Mouse (Mus musculus): ENCODE data around the gene Theg. TPM values are rescaled to one million over a fixed set of nuclear protein-coding genes. Genes with fewer than 3 reads are reported as not detected.

The Theg gene
- polyA plus RNA-seq (2012; rRNA removed; ENCODE audit: low replicate concordance) = not detected in 2 replicates

GRCm38 (mm10) chr10:79587061-79587751 is at the start of gene Theg:
Theg (minus strand) TSS chr10:79587331.

GRCm38 (mm10) chr10:79613578-79614304 is 26.6 kb upstream of the Theg start, which contains the start of gene C2cd4c:
C2cd4c (minus strand) TSS chr10:79614025.

GRCm38 (mm10) chr10:79554330-79555237 is 32.5 kb downstream of the Theg start, which contains the start of gene Mier2:
Mier2 (minus strand) TSS chr10:79555199.

GRCm38 (mm10) chr10:79533126-79533911 is 53.8 kb downstream of the Theg start, which contains the start of gene Plpp2:
Plpp2 (minus strand) TSS chr10:79533796.

Other genes with a start within 250 kb of the Theg start
- not detected in 2 replicates for gene Vmn2r82, start 230.8 kb downstream of the Theg start, polyA plus RNA-seq (2012; rRNA removed; ENCODE audit: low replicate concordance)
- not detected in 2 replicates for gene Vmn2r83, start 118.6 kb downstream of the Theg start, polyA plus RNA-seq (2012; rRNA removed; ENCODE audit: low replicate concordance)
- 227 and 464 TPM in 2 replicates for gene Plpp2, start 53.5 kb downstream of the Theg start, polyA plus RNA-seq (2012; rRNA removed; ENCODE audit: low replicate concordance)
- 87.0 and 107 TPM in 2 replicates for gene Mier2, start 32.1 kb downstream of the Theg start, polyA plus RNA-seq (2012; rRNA removed; ENCODE audit: low replicate concordance)
- 0.84 and 1.1 TPM in 2 replicates for gene C2cd4c, start 26.7 kb upstream of the Theg start, polyA plus RNA-seq (2012; rRNA removed; ENCODE audit: low replicate concordance)
- gene Shc2, start 50.6 kb upstream of the Theg start, polyA plus RNA-seq (2012; rRNA removed; ENCODE audit: low replicate concordance) = 1.3 and 2.5 TPM in 2 replicates
- not detected in 2 replicates for gene Odf3l2, start 58.4 kb upstream of the Theg start, polyA plus RNA-seq (2012; rRNA removed; ENCODE audit: low replicate concordance)
- 6.5 and 9.9 TPM in 2 replicates for gene Madcam1, start 77.2 kb upstream of the Theg start, polyA plus RNA-seq (2012; rRNA removed; ENCODE audit: low replicate concordance)
- 80.2 and 108 TPM in 2 replicates for gene Tpgs1, start 82.0 kb upstream of the Theg start, polyA plus RNA-seq (2012; rRNA removed; ENCODE audit: low replicate concordance)
- 199 and 293 TPM in 2 replicates for gene Cdc34, start 94.9 kb upstream of the Theg start, polyA plus RNA-seq (2012; rRNA removed; ENCODE audit: low replicate concordance)
- 0.37 TPM in 1 of 2 replicates, not detected in the other for gene Gzmm, start 101.7 kb upstream of the Theg start, polyA plus RNA-seq (2012; rRNA removed; ENCODE audit: low replicate concordance)
- 528 and 1,060 TPM in 2 replicates for gene Bsg, start 117.2 kb upstream of the Theg start, polyA plus RNA-seq (2012; rRNA removed; ENCODE audit: low replicate concordance)
- gene Hcn2, start 129.3 kb upstream of the Theg start, polyA plus RNA-seq (2012; rRNA removed; ENCODE audit: low replicate concordance) = 8.5 and 24.2 TPM in 2 replicates
- 47.7 and 62.9 TPM in 2 replicates for gene Polrmt, start 159.2 kb upstream of the Theg start, polyA plus RNA-seq (2012; rRNA removed; ENCODE audit: low replicate concordance)
- gene Fgf22, start 167.7 kb upstream of the Theg start, polyA plus RNA-seq (2012; rRNA removed; ENCODE audit: low replicate concordance) = not detected in 2 replicates
- gene Rnf126, start 179.6 kb upstream of the Theg start, polyA plus RNA-seq (2012; rRNA removed; ENCODE audit: low replicate concordance) = 161 and 229 TPM in 2 replicates
- gene Fstl3, start 189.9 kb upstream of the Theg start, polyA plus RNA-seq (2012; rRNA removed; ENCODE audit: low replicate concordance) = 11.5 and 11.9 TPM in 2 replicates
- gene Prss57, start 203.6 kb upstream of the Theg start, polyA plus RNA-seq (2012; rRNA removed; ENCODE audit: low replicate concordance) = 0.27 and 0.59 TPM in 2 replicates
- gene Palm, start 206.2 kb upstream of the Theg start, polyA plus RNA-seq (2012; rRNA removed; ENCODE audit: low replicate concordance) = 17.2 and 27.7 TPM in 2 replicates
- gene Misp, start 233.7 kb upstream of the Theg start, polyA plus RNA-seq (2012; rRNA removed; ENCODE audit: low replicate concordance) = 97.3 and 216 TPM in 2 replicates

Measured in duodenum, adult 2 months (tissue).